Mouse (Mus musculus) kidney, adult 2 months (tissue): ENCODE results near the gene Hs1bp3.

Source experiments
- CTCF ChIP-seq: fragments of 200-500 bp; conservative IDR thresholded peaks from 2 replicates; pipeline ENCODE4 v1.5.1; 2011; ENCODE audit warnings: low read depth, mild to moderate bottlenecking, control low read depth, low read length, moderate library complexity, mixed read lengths; ENCODE audit not compliant: insufficient read depth, insufficient read length
- POLR2A ChIP-seq: fragments of 200-500 bp; IDR thresholded peaks from one replicate; pipeline ENCODE4 v1.6.1; 2011; ENCODE audit warnings: low read depth, low read length, control low read depth

GRCm38 (mm10) chr12:8347746-8348462, 34.7 kb downstream of the Hs1bp3 start:
- TF ChIP-seq CTCF (no peak), POLR2A (no peak)
